Mouse (Mus musculus) thymus, adult 2 months (tissue): ENCODE measurements around the gene Bmp2k.

Experiments
- CTCF ChIP-seq: fragments of 200-500 bp; IDR thresholded peaks from 2 replicates; pipeline ENCODE4 v1.5.1; 2012; ENCODE audit warnings: mild to moderate bottlenecking, control low read depth, low read length, moderate library complexity, borderline replicate concordance; ENCODE audit not compliant: control insufficient read depth, poor library complexity, insufficient read depth; ENCODE audit errors: extremely low read depth
- POLR2A ChIP-seq: fragments of 200-500 bp; IDR thresholded peaks from 2 replicates; pipeline ENCODE4 v1.6.1; 2012; ENCODE audit warnings: mild to moderate bottlenecking, low read length, control low read depth, moderate library complexity; ENCODE audit not compliant: control insufficient read depth, poor library complexity, insufficient read depth; ENCODE audit errors: extremely low read depth

DNA sequence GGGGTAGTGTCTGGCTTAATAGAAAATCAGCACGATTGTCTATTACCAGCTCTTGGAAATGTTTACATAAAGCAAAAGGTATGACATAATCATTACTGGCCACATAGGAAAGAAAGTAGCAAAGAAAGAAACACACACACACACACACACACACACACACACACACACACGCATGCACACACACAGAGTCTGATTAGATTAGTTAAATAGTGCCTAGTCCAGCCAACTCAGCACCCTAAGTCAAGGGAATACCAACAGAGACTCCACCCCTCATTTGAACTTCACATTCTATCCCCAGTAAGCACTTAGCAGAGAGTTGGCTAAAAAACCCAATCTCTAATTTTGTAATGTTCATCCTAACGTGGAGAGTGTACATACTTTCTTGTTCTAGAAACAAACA, 15.5 kb upstream of the Bmp2k start:
- TF ChIP-seq POLR2A (no peak), CTCF (no peak)
